Mouse (Mus musculus) T-cell, adult 2 months (primary cell): Measurements from ENCODE around the gene Rbm19.

Experiments used
- DNase-seq: peaks from one replicate; pipeline ENCODE4 v3.0.0; 2022; ENCODE audit warnings: low spot score

Gene Rbm19

DNA sequence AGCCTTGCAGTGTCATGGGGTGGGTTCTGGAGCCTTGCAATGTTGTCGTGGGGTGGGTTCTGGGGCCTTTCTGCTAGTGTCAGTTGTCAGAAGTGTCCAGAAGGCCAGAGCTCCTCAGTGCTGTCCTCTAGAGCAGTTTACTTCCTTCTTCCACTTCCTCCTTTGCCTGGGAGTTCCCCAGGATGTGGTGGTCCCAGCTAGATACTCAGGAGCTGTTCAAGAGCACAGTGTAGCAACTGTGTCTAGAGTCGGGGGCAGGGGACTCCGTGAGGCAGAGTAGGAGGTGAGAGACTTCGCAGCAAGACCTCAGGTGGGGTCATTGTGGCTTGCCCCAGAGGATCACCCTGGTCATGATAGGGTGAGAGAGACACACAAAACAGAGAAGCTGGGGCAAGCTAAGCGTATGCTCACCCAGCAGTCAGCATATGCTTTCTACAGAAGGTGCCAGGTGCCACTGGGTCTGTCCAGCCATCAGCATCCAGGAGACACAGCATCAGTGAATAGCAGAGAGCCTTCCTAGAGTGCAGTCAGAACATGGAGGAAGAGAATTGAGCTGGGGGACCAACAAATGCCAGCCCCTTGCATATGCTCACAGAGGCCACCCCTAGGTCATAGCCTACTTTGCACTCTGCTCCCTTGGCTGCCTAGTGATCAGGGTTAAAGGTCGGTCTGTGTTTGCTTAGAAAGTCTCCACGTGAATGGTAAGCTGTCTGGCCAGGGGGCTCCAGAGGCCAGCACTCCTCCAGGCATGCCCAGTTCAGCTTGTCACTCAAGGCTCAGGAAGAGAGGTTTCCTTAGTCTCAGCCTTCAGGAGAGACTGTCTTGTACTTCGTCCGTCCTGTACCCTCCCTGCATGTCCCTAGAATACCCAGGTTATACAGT, 49.0 kb downstream of the Rbm19 start:
- no peak for DNase-seq

DNA sequence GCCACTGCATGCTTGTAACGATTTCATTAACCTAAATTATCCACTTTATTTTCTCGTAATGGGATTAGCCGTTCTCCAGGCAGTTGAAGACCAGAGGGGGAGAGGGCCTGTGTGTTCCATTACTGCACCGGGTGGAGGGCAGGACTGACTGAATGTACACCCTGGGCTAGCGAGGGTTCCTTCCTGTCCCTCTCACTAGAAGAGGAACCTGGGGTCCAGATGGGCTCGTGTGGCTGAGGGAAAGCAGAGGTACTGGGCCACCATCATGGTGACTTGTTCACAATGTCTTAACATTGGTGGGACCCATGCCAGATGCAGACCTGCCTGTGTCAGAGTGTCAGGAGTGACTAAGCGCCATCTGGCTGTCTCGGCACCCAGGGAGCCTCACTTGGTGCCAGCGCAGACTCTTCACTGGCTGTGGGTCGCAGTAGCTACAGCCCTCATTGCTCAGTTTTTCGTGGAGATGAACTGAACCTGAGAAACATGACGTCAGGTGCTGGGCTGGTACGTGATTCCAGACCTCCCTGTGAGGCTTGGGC, 51.6 kb downstream of the Rbm19 start:
- no peak for DNase-seq

DNA sequence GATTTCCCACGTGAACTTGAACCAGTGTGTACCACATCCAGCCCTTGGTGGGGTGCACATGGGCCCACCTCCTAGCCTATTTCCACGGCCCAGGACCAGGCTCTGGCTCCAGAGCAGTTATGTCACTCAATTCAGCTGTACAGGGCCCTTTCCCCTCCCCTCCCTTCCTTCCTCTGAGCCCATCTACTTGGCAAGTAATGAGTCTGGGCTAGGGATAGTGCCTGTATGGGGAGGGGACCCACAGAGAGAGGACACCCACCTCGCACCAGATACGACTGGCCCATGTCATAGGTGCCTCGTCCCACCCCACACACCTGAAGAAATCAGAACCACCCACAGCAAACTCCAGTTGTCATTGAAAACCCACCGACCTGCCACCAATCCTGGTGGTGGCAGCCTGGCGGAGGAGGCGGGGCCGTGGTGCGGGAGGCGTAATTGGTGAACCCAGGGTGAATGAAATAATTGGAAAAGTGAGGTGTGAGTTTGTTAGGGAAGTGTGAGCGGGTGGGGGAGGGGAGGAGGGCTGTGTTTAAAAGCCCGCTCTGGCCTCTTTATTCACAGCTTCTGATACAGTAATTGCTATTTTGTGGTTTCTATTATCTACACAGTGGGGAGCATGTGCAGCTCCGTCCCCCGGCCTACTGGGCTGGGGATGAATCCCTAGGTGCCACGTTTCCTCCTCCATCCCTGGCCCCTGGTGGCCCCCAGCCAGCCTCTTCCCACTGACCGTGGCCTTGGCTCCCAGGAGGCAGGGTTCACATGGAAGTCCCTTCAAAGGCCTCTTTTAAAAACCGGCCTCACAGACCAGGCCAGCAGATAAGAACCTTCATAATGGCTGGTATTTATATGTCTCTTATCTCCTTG, 55.8 kb downstream of the Rbm19 start:
- DNase-seq: no peak

DNA sequence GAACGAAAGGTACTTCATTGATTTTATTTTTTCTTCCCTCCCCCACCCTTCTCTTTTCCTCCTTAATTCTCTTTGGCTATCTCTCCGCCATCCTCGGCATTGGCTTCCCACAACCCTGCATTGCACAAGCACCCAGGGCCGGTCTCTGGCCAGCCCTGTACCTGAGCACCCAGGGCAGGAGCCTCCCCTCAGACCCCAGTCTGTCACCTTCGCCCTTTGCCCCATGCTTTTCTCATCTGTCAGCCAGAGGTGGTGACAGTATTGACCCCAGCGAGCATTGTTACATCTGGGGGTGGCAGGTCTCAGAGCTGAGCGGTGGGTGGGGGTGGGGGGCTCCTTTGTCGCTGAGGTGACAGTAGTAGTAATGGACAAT, 56.5 kb downstream of the Rbm19 start:
- no peak for DNase-seq

DNA sequence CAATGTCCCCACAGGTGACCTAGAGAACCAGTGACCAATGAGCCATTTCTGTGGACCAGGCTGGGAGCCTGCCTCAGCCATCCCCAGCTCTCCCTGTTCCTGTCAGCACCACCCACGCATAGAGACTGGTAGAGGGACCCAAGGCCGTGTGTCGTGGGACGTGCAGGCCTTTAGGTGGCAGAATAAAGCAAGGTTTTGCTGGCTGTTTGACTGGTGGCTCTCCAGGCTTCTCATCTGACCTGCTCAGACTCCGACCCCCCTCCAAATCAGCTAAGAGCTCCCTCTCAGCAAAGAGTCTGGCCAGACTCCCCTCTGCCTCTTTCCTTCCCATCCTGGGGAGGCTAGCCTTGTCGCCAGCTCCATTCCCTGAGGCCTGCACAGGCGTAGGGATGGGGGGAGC, 58.1 kb downstream of the Rbm19 start:
- DNase-seq: no peak

DNA sequence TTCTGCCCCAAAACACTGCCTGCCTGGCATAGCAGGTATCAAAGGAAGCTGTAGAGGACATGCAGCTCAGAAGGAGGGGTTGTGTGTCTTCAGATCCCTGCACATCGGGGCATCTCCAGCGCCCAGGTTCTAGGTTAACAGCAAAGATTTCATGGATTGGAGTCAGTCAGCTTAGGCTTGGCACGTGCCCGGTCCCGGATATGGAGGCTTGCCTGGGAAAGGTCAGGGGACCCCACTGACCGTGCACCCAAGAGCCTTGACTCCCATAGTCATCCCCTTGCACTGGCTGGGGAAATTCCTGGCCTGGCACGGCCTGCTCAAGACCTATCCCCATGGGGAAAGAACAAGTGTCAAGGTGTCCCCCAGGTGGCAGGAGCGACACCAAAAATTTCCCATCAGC, 59.0 kb downstream of the Rbm19 start:
- DNase-seq: no peak

DNA sequence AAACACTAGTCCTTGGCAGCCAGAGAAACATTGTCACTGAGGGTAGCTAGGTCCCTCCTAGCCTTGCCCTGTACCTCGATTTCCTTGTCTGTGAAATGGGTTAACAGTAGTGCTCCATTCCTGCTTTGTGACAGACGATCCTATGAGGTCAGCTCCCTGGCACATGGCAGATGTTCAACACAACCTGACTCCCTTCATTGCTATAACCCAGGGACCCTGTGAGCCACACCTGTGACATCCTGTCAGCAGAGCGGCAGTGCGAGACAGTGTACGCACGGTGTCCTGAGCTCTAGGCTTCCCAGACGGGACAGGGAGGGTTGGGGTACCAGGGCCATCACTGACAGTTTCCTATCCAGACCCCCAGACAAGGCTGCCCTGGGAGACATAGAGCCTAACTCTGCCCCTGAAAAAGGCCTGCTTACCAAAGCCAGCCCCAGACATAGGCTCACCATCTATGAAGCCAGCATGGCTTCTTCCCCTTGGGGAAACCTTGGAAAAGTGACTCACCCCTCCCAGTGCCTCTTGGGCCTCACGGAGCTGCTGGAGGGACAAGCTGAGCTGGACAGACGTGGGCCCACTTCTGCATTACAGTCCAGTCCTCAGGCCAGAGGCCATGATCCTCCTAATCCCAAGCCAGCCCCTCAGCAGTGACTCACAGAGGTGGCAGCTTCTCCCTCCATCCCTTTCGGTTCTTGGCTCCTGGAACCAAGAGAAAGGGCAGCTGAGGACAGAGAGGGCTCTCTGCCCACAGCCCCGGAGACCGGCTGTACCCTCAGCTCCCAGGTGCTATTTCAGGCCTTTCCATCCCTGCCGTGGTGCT, 60.2 kb downstream of the Rbm19 start:
- no peak for DNase-seq

DNA sequence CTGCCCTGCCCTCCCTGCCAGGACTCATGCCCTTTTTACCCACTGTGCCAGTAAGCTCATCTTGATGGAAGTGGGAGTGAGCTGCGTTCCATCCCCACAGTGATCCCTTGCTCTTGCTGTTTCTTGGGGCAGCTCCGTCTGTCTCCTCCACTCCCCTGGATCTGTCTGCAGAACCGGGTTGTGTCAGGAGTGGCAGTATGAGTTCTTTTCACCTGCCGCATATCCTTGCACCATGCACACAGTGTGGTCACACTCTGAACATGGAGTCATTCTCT, 60.7 kb downstream of the Rbm19 start:
- no peak for DNase-seq

DNA sequence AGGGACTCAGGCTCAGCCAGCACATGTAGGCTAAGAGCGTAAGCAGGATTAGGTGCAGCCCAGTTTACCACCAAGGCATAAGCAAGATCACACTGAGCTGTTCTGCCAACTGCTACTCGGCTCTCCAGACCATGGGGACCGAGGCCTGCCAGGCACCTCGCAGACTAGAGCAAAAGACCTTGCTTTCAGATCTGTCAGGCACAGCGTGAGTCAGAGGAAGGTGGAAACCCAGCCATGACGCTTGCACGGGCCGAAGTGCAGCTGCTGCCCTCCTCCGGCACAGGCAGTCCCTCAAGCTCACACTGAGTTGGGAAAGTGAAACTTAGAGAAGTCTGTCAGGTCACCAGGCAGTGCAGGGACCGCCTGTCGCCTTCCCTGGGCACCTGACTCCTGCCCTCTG, 63.8 kb downstream of the Rbm19 start:
- DNase-seq: no peak

DNA sequence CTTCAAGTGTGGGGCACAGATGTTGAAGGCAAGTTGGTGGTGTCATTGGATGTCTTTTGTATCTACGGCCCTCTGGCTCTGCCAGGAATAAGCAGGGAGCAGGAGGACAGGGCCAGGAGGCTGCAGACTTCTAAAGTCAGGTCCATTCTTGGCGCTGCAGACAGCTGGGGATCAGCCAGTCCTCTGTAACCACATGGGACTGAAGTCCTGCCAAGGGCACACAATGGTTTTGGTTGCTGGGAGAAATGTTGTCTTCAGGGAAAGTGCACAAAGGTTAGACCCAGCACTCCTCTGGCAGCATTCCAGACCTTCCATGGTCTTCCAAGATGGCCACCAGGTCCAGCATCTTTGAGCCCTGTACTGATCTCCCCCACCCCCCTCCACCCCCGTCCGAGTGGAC, 65.1 kb downstream of the Rbm19 start:
- DNase-seq: no peak

DNA sequence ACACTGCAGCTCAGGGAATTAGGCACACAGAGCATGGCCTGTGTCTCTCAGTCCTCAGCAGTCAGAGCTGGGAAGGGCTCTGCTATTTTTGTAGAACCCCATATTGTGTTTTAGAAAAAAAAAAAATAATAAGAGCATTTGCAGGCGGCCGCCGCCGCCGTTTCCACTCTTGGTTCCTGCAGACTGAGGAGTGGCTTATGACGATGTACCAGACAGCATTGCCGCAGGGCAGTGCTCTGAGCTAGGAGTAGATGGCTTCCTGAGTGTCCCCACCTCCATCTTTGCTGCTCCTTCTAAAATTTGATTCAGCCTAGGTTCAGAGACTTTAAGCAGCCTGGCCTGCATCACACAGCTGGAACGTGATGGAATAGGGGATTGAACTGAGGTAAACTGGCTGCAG, 67.1 kb downstream of the Rbm19 start:
- DNase-seq: no peak

DNA sequence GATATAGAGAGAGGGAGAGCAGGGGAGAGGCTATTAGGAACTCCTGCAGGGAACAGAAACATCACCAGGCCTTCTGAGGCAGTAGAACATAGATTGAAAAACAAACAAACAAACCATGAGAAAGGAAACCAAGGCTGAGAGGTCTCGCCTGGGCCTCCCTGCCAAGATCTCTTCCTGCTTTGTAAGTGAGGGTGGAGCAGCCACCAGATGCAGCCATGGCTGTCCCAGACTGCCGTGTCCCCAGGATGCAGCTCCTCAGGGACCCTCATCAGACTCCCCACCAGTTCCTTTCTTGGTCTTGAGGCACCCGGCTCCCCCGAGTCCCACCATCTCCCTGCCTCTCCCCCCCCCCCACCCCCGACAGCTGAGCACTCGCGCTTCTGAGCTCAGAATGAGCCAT, 67.5 kb downstream of the Rbm19 start:
- DNase-seq: no peak

DNA sequence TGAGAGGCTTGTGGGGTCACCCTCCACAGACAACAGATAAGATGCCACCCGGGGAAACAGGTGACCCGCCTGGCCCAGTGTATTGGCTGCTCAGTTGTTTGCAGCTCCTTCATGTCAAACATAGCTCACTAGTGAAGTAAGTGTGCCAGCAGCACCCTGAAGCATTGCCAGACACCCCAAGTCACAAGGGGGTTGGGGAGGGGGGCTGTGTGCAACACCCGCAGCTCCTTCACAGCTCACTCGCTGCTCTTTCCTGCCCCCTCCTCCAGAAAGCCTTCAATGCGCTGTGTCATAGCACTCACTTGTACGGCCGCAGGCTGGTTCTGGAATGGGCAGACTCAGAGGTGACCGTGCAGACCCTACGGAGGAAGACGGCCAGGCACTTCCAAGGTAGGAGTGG, 69.7 kb downstream of the Rbm19 start:
- DNase-seq: no peak

DNA sequence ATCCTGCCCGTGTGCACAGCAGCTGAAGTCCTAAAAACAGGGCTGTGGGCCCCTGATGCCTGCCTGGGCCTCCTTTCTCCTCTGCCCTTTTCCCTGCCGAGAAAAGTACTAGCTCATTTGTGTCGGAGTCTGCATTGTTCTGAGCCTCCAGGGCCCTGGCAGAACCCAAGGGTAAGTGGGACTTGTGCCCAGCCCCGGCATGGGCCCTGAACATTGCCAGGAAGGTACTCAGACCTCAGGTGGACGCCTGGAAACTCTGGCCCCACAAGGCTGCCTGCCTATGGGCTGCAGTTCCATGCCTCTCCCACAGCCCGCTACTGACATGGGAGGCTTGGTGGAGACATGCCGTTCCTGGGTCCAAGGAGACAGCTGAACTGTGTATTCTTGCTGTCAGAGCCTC, 72.3 kb downstream of the Rbm19 start:
- DNase-seq: no peak

DNA sequence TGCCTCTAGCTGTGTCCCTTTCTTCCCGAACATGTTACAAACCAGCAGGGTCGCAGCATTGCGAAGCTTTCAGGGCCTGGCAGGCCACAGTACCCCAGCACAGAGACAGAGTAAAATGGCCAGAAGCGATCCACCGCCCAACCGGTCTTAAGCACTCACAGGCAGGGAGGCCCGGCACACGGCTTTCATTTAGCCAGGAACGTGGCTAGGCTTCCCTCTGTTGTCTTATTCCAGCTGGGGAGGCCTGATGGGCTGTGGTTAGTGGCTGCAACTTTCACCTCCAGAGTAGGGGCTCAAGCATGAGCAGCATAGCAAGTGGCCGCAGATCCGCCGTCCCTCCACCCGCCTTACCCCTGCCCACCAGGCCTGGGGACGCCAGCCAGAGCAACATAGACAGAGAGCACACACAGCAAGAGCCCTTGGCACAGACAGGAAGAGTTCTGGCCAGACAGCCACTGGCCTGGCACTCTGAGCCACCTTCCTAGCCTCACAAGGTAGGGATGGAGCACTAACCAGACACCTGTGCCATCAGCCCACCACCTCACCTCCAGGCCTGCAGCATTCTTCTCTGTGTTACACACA, 73.8 kb downstream of the Rbm19 start:
- DNase-seq: no peak

DNA sequence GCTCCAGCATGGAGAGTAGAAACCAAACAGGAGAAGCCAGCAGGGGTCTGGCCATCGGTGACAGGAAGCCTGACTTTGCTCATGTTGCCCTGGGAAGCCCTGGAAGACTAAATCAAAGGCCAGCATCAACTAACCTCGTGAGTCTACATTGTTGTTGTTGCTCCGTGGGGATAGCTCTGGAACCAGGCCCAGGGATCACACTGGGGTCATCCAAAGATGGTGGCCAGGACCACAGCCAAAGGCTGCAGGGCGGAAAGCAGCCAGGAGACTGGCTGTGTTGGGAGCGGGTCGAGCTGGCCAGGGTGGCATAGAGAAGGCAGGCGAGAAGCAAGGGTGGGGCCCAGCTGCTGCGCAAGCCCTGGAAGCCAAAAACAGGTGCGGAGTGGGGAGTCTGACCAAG, 75.4 kb downstream of the Rbm19 start:
- DNase-seq: no peak

DNA sequence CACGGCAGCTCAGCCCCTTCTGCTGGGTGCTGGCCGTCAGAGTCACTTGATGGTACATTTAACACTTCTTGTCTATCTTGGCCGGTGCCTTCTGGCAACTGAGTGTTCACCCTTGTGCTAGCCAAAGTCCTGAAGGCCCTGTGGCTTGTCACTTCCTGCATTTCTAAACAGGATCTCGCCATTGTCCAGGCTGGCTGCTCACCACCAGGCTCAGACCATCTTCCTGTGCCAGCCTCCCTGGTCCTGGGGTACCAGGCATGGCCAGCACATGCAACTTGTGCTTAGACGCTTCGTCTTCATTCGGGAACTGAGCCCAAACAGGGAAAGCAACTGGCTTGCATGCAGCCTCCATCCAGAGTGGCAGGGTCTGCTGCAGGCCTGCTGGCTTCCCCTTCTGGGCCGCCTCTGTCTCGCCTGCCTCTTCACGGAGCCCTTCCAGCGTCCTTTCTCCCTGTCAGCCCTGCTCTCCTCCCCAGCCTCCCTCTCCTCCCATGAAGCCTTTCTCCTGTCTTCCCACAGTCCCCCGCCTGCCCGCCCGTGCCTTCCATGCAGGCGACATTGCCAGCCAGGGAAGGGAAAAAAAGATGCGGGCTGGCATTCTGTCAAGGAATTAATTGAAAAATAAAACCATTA, 78.2 kb downstream of the Rbm19 start:
- no peak for DNase-seq

DNA sequence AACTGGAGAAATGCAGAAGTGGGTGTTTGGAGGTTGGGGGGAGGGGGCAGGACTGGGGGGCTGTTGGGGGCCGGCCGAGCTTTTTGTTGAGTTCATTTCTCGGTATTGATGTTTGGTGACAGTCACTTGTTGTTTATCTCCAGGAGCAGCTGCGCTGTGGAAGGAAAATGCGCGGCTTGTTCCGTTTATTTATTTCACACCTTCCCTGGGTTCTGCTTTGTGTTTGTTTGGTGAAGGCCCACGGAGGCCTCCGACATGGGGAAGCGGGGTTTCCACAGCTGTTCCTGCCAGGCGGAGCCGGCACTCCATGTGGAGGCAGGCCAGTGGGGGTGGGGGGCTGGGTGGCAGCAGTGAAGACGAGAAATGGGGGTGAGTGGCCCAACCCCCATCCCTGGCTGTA, 78.7 kb downstream of the Rbm19 start:
- no peak for DNase-seq

DNA sequence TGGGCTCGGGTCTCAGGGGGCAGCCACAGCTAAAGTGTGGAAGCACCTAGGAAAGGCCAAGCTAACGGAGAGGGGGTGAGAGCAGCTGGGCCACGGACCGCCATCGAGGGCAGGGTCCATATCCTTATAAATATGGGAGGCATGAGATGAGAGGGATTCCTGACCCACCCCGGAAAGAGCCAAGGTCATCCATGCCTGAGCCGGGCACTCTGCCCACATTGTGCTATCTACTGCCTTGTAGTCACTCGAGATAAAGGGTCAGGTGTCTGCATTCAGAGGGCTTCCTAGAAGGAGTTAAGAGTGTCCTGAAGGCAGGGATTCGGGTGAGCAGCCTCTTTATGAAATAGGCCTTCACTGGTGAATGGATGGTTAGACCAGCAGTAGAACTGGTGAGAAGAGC, 80.6 kb downstream of the Rbm19 start:
- DNase-seq: no peak

DNA sequence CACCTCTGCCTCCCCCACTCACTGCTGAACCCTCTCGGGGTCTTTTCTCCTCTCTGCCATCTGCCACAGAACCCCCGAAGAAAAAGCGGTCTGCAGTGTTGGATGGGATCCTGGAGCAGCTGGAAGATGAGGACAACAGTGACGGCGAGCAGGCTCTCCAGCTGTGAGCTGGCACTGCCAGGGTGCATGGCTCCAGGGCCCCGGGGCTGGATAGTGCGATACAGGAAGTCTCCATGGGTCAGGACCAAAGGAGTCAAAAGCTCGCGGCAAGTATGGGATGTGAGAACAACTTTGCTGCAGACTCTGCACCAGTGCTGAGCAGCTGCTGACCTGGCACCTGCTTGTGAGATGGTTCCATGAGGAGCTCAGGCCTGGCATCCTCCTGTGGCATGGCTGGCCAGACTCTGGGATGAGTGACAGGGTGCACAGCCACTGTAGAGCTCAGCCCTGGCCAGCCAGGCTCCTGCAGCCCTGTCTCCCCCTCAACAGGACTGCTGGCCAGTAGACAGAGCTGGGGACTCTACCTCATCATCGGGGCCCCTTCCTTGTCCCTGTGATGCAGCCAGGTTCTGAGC, 81.6 kb downstream of the Rbm19 start:
- DNase-seq: no peak

DNA sequence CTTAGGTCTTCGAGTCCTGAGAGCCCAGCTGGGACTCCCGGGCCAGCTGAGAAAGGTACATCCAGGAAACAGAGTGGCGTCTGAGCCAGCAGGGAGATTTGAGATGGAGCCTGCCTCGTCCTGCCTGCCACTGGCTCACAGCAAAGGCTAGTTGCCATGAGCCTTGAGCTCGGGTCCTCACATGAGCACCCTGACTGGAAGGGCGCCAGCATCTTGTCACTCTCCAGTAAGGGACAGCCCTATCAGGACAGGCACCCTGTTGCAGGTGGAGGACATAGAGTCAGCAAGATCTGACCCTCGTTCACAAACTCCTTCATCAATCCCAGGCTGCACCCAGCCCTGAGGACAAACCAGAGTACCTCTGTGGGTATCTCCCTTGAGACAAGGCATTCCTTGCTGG, 83.6 kb downstream of the Rbm19 start:
- DNase-seq: no peak
